Mouse (Mus musculus): ENCODE measurements around the gene Coro2b. TPM values are rescaled to one million over a fixed set of nuclear protein-coding genes. Genes with fewer than 3 reads are reported as not detected.

Gene Coro2b
- polyA plus RNA-seq, 1 experiment from 2014 or later, result 9.8 TPM

- H3K27me3 ChIP-seq (ENCODE audit: control insufficient read depth, insufficient read depth, low read length), result no peaks in the 10 kb centered on the region
- H3K4me2 ChIP-seq (ENCODE audit: low read depth, low read length), result no peak overlapping the region
- no peak overlapping the region for H3K9ac ChIP-seq (ENCODE audit: low read length)
- H3K4me3 ChIP-seq (replicated peaks; ENCODE audit: low read length), result no peak overlapping the region
- no peaks in the 10 kb centered on the region for H3K4me1 ChIP-seq (ENCODE audit: control insufficient read depth, insufficient read depth, low read length)
- WGBS, result 45% methylated on average over 2 of the region's 2 CpGs
- H3K9me3 ChIP-seq (replicated peaks; ENCODE audit: control insufficient read depth, low read length), result no peaks in the 10 kb centered on the region
- no peak for ATAC-seq (ENCODE audit: insufficient read depth, low FRiP score)
- no peaks in the 10 kb centered on the region for H3K36me3 ChIP-seq (ENCODE audit: control insufficient read depth, insufficient read depth, low read length)
- H3K27ac ChIP-seq (ENCODE audit: low read length), result no peak overlapping the region
These were observed 142.7 kb downstream of the Coro2b start for GRCm38 (mm10) chr9:62394163-62394562.

- WGBS, result 54% methylated on average over 2 of the region's 2 CpGs
- no peak for ATAC-seq (ENCODE audit: insufficient read depth, low FRiP score)
- H3K27ac ChIP-seq (ENCODE audit: low read length), result no peak overlapping the region
- H3K9me3 ChIP-seq (replicated peaks; ENCODE audit: control insufficient read depth, low read length), result no peaks in the 10 kb centered on the region
- no peaks in the 10 kb centered on the region for H3K36me3 ChIP-seq (ENCODE audit: control insufficient read depth, insufficient read depth, low read length)
- no peak overlapping the region for H3K4me2 ChIP-seq (ENCODE audit: low read depth, low read length)
- no peak overlapping the region for H3K9ac ChIP-seq (ENCODE audit: low read length)
- H3K27me3 ChIP-seq (ENCODE audit: control insufficient read depth, insufficient read depth, low read length), result no peaks in the 10 kb centered on the region
- no peaks in the 10 kb centered on the region for H3K4me1 ChIP-seq (ENCODE audit: control insufficient read depth, insufficient read depth, low read length)
- H3K4me3 ChIP-seq (replicated peaks; ENCODE audit: low read length), result no peak overlapping the region
These were observed 143.3 kb downstream of the Coro2b start for GRCm38 (mm10) chr9:62393531-62393930.

GRCm38 (mm10) chr9:62389735-62390134 lies 147.1 kb downstream of the Coro2b start:
- H3K27me3 ChIP-seq (ENCODE audit: control insufficient read depth, insufficient read depth, low read length), result no peaks in the 10 kb centered on the region
- 68% methylated on average over 9 of the region's 9 CpGs for WGBS
- no peak overlapping the region for H3K27ac ChIP-seq (ENCODE audit: low read length)
- H3K9me3 ChIP-seq (replicated peaks; ENCODE audit: control insufficient read depth, low read length), result no peaks in the 10 kb centered on the region
- H3K4me2 ChIP-seq (ENCODE audit: low read depth, low read length), result no peak overlapping the region
- no peak overlapping the region for H3K4me3 ChIP-seq (replicated peaks; ENCODE audit: low read length)
- ATAC-seq (ENCODE audit: insufficient read depth, low FRiP score), result no peak
- H3K9ac ChIP-seq (ENCODE audit: low read length), result no peak overlapping the region
- H3K36me3 ChIP-seq (ENCODE audit: control insufficient read depth, insufficient read depth, low read length), result no peaks in the 10 kb centered on the region
- no peaks in the 10 kb centered on the region for H3K4me1 ChIP-seq (ENCODE audit: control insufficient read depth, insufficient read depth, low read length)

- 65% methylated on average over 4 of the region's 4 CpGs for WGBS
- no peak for ATAC-seq (ENCODE audit: insufficient read depth, low FRiP score)
- Histone ChIP-seq H3K9me3 (replicated peaks; ENCODE audit: control insufficient read depth, low read length) (no peaks in the 10 kb centered on the region), H3K9ac (ENCODE audit: low read length) (no peak overlapping the region), H3K36me3 (ENCODE audit: control insufficient read depth, insufficient read depth, low read length) (no peaks in the 10 kb centered on the region), H3K4me3 (replicated peaks; ENCODE audit: low read length) (no peak overlapping the region), H3K4me2 (ENCODE audit: low read depth, low read length) (no peak overlapping the region), H3K4me1 (ENCODE audit: control insufficient read depth, insufficient read depth, low read length) (peaks cover 8% of the 10 kb centered on the region; the same call in 1 of the 2 replicates), H3K27ac (ENCODE audit: low read length) (no peak overlapping the region), H3K27me3 (ENCODE audit: control insufficient read depth, insufficient read depth, low read length) (no peaks in the 10 kb centered on the region)
These were observed 150.9 kb downstream of the Coro2b start for GRCm38 (mm10) chr9:62385727-62386518.

GRCm38 (mm10) chr9:62385062-62385461 lies 151.8 kb downstream of the Coro2b start:
- no peak for ATAC-seq (ENCODE audit: insufficient read depth, low FRiP score)
- WGBS, result 78% methylated on average over 6 of the region's 6 CpGs

GRCm38 (mm10) chr9:62382519-62383084 lies 154.2 kb downstream of the Coro2b start:
- no peak for ATAC-seq (ENCODE audit: insufficient read depth, low FRiP score)
- Histone ChIP-seq H3K36me3 (ENCODE audit: control insufficient read depth, insufficient read depth, low read length) (0 out of 2 replicates have a peak, but pooled peaks cover 6% of the 10 kb centered on the region), H3K27ac (ENCODE audit: low read length) (no peak overlapping the region), H3K4me3 (replicated peaks; ENCODE audit: low read length) (no peak overlapping the region), H3K4me1 (ENCODE audit: control insufficient read depth, insufficient read depth, low read length) (peaks cover 10% of the 10 kb centered on the region), H3K27me3 (ENCODE audit: control insufficient read depth, insufficient read depth, low read length) (no peaks in the 10 kb centered on the region), H3K9ac (ENCODE audit: low read length) (no peak overlapping the region), H3K9me3 (replicated peaks; ENCODE audit: control insufficient read depth, low read length) (no peaks in the 10 kb centered on the region), H3K4me2 (ENCODE audit: low read depth, low read length) (no peak overlapping the region)
- WGBS, result 78% methylated on average over 10 of the region's 10 CpGs

More at GRCm38 (mm10) chr9:62385062-62385461, 151.8 kb downstream of the Coro2b start:
- Histone ChIP-seq H3K27me3 (ENCODE audit: control insufficient read depth, insufficient read depth, low read length) (no peaks in the 10 kb centered on the region), H3K36me3 (ENCODE audit: control insufficient read depth, insufficient read depth, low read length) (0 out of 2 replicates have a peak, but pooled peaks cover 4% of the 10 kb centered on the region), H3K9ac (ENCODE audit: low read length) (no peak overlapping the region), H3K9me3 (replicated peaks; ENCODE audit: control insufficient read depth, low read length) (no peaks in the 10 kb centered on the region), H3K27ac (ENCODE audit: low read length) (no peak overlapping the region), H3K4me2 (ENCODE audit: low read depth, low read length) (no peak overlapping the region), H3K4me3 (replicated peaks; ENCODE audit: low read length) (no peak overlapping the region), H3K4me1 (ENCODE audit: control insufficient read depth, insufficient read depth, low read length) (peaks cover 10% of the 10 kb centered on the region)

GRCm38 (mm10) chr9:62381402-62381913 lies 155.4 kb downstream of the Coro2b start:
- 60% methylated on average over 8 of the region's 8 CpGs for WGBS
- no peaks in the 10 kb centered on the region for H3K27me3 ChIP-seq (ENCODE audit: control insufficient read depth, insufficient read depth, low read length)
- no peak overlapping the region for H3K9ac ChIP-seq (ENCODE audit: low read length)
- H3K27ac ChIP-seq (ENCODE audit: low read length), result peak overlapping the region; percentile 52
- H3K4me3 ChIP-seq (replicated peaks; ENCODE audit: low read length), result no peak overlapping the region
- H3K9me3 ChIP-seq (replicated peaks; ENCODE audit: control insufficient read depth, low read length), result no peaks in the 10 kb centered on the region
- ATAC-seq (ENCODE audit: insufficient read depth, low FRiP score), result peak; percentile 45; the same call in 1 of the 2 replicates
- H3K4me1 ChIP-seq (ENCODE audit: control insufficient read depth, insufficient read depth, low read length), result peaks cover 10% of the 10 kb centered on the region
- H3K4me2 ChIP-seq (ENCODE audit: low read depth, low read length), result no peak overlapping the region
- 0 out of 2 replicates have a peak, but pooled peaks cover 12% of the 10 kb centered on the region for H3K36me3 ChIP-seq (ENCODE audit: control insufficient read depth, insufficient read depth, low read length)

GRCm38 (mm10) chr9:62380351-62380750 lies 156.5 kb downstream of the Coro2b start:
- H3K4me2 ChIP-seq (ENCODE audit: low read depth, low read length), result no peak overlapping the region
- no peaks in the 10 kb centered on the region for H3K27me3 ChIP-seq (ENCODE audit: control insufficient read depth, insufficient read depth, low read length)
- no peak overlapping the region for H3K4me3 ChIP-seq (replicated peaks; ENCODE audit: low read length)
- ATAC-seq (ENCODE audit: insufficient read depth, low FRiP score), result no peak
- no peak overlapping the region for H3K9ac ChIP-seq (ENCODE audit: low read length)
- no peaks in the 10 kb centered on the region for H3K9me3 ChIP-seq (replicated peaks; ENCODE audit: control insufficient read depth, low read length)
- 43% methylated on average over 5 of the region's 5 CpGs for WGBS
- H3K36me3 ChIP-seq (ENCODE audit: control insufficient read depth, insufficient read depth, low read length), result 0 out of 2 replicates have a peak, but pooled peaks cover 15% of the 10 kb centered on the region
- H3K4me1 ChIP-seq (ENCODE audit: control insufficient read depth, insufficient read depth, low read length), result peaks cover 10% of the 10 kb centered on the region
- H3K27ac ChIP-seq (ENCODE audit: low read length), result peak overlapping the region; percentile 38; the same call in 1 of the 2 replicates

- WGBS, result 91% methylated on average over 10 of the region's 10 CpGs
- H3K4me2 ChIP-seq (ENCODE audit: low read depth, low read length), result no peak overlapping the region
- H3K4me3 ChIP-seq (replicated peaks; ENCODE audit: low read length), result no peak overlapping the region
- no peak overlapping the region for H3K9ac ChIP-seq (ENCODE audit: low read length)
- no peaks in the 10 kb centered on the region for H3K9me3 ChIP-seq (replicated peaks; ENCODE audit: control insufficient read depth, low read length)
- H3K36me3 ChIP-seq (ENCODE audit: control insufficient read depth, insufficient read depth, low read length), result 0 out of 2 replicates have a peak, but pooled peaks cover 18% of the 10 kb centered on the region
- ATAC-seq (ENCODE audit: insufficient read depth, low FRiP score), result no peak
- no peaks in the 10 kb centered on the region for H3K27me3 ChIP-seq (ENCODE audit: control insufficient read depth, insufficient read depth, low read length)
- H3K27ac ChIP-seq (ENCODE audit: low read length), result no peak overlapping the region
- H3K4me1 ChIP-seq (ENCODE audit: control insufficient read depth, insufficient read depth, low read length), result peaks cover 23% of the 10 kb centered on the region
These were observed 158.9 kb downstream of the Coro2b start for GRCm38 (mm10) chr9:62377897-62378296.

Measured in stomach, embryonic 16.5 days (tissue).